Mouse (Mus musculus): ENCODE data around the gene Lrmda. TPM values are rescaled to one million over a fixed set of nuclear protein-coding genes. Genes with fewer than 3 reads are reported as not detected.

The Lrmda gene
- polyA plus RNA-seq, 1 experiment from 2014 or later, result 0.87 TPM

DNA sequence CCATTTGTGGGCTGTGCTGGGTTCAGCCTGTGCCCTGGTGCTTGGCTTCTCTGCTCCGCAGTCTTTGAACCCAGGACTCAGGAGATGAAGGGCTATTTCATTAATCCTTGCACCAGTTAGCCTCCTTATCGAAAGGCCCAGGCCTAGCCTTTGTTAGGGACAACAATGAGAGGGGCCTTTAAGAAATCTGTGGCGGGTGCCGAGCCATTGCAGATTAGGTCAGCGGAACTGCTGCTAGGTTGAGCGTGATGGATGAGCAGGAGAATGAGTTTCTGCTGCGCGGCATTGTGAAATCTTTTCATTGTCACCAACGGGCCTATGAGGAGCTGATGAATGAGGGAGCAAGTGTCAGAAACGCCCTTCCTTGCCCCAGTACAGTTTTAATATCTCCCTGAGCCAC, 475.4 kb downstream of the Lrmda start:
- no peak for ATAC-seq
- no peak overlapping the region for H3K27ac ChIP-seq
- H3K9ac ChIP-seq, result no peak overlapping the region
- H3K4me1 ChIP-seq (replicated peaks), result 0 out of 2 replicates have a peak, but pooled peaks cover 3% of the 10 kb centered on the region
- 56% methylated on average over 10 of the region's 10 CpGs for WGBS
- H3K27me3 ChIP-seq (replicated peaks), result no peaks in the 10 kb centered on the region
- no peak overlapping the region for H3K4me2 ChIP-seq (replicated peaks)
- H3K36me3 ChIP-seq, result no peaks in the 10 kb centered on the region
- H3K9me3 ChIP-seq, result no peaks in the 10 kb centered on the region
- H3K4me3 ChIP-seq (replicated peaks), result no peak overlapping the region

DNA sequence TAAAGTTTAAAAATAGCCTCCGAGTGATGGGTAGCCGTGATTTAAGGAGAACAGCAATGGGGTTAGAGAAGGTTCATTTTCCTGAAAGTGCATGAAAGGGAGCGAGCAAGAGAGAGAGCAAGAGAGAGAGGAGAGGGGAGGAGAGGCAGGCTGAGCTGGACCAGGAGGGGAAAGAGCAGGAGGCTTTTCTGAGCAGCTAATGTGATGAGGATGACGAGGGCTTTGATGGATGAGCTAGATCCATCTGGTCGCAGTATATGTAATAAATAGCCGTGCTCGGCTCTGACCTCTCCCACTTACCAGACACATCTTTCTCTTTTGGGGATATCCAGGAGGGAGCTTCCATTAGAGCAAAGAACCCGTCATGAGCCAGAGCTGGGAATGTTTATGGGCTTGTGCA, 475.8 kb downstream of the Lrmda start:
- WGBS, result 40% methylated on average over 8 of the region's 8 CpGs
- Histone ChIP-seq H3K27me3 (replicated peaks) (no peaks in the 10 kb centered on the region), H3K9ac (no peak overlapping the region), H3K4me2 (replicated peaks) (no peak overlapping the region), H3K36me3 (no peaks in the 10 kb centered on the region), H3K9me3 (no peaks in the 10 kb centered on the region), H3K4me3 (replicated peaks) (no peak overlapping the region), H3K27ac (no peak overlapping the region), H3K4me1 (replicated peaks) (0 out of 2 replicates have a peak, but pooled peaks cover 3% of the 10 kb centered on the region)
- ATAC-seq, result no peak

GRCm38 (mm10) chr14:22497636-22498131, 478.2 kb downstream of the Lrmda start:
- H3K4me2 ChIP-seq (replicated peaks), result no peak overlapping the region

DNA sequence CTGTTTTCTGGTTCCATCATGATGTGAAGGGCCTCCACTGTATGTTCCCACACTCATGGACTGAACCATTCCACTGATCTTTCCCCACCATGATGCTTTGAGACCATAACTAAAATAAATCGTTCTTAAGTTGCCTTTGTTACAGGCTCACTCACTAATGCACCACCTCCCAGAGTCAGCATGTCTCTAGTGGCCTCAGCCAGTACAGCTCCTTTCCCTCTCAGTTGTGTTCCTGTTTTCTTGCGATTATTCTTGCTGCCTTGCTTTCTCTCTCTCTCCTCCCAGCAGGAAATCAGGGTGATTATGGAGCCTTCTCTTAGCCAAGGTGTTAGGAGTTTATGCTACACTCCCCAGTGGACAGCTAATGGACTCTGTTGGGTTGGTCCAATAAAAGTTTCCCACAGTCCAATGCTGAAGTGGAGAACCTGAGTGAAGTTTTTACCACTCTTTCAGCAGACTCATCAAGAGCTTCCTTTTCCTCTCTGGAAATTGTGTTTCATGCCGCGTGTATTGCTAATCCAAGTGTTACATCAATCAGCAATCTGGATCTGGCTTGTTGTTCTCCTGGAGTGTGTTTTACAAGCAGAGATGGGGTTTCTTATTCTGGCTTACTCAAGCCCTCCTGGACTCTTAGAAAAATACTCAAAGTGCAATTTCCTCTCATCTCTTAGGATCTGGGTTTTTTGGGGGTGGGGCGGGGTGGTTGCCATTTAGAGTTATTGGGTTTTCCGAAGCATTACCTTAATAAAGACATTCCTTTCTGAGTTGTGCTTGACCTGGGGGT, 490.4 kb downstream of the Lrmda start:
- no peaks in the 10 kb centered on the region for H3K4me1 ChIP-seq (replicated peaks)
- H3K4me2 ChIP-seq (replicated peaks), result no peak overlapping the region
- no peak overlapping the region for H3K4me3 ChIP-seq (replicated peaks)
- WGBS, result 52% methylated on average over 6 of the region's 6 CpGs
- no peak for ATAC-seq
- no peak overlapping the region for H3K9ac ChIP-seq
- H3K27ac ChIP-seq, result no peak overlapping the region
- no peaks in the 10 kb centered on the region for H3K27me3 ChIP-seq (replicated peaks)
- H3K9me3 ChIP-seq, result no peaks in the 10 kb centered on the region
- no peaks in the 10 kb centered on the region for H3K36me3 ChIP-seq

More at GRCm38 (mm10) chr14:22497636-22498131, 478.2 kb downstream of the Lrmda start:
- Histone ChIP-seq H3K27ac (no peak overlapping the region), H3K36me3 (no peaks in the 10 kb centered on the region), H3K9me3 (no peaks in the 10 kb centered on the region), H3K9ac (no peak overlapping the region), H3K4me3 (replicated peaks) (no peak overlapping the region), H3K4me1 (replicated peaks) (0 out of 2 replicates have a peak, but pooled peaks cover 3% of the 10 kb centered on the region), H3K27me3 (replicated peaks) (no peaks in the 10 kb centered on the region)
- 71% methylated on average over 4 of the region's 4 CpGs for WGBS
- ATAC-seq, result no peak

- Histone ChIP-seq H3K4me1 (replicated peaks) (no peaks in the 10 kb centered on the region), H3K36me3 (no peaks in the 10 kb centered on the region), H3K9ac (no peak overlapping the region), H3K27ac (no peak overlapping the region), H3K4me2 (replicated peaks) (no peak overlapping the region), H3K27me3 (replicated peaks) (no peaks in the 10 kb centered on the region), H3K4me3 (replicated peaks) (no peak overlapping the region), H3K9me3 (no peaks in the 10 kb centered on the region)
- no peak for ATAC-seq
These were observed 490.9 kb downstream of the Lrmda start for GRCm38 (mm10) chr14:22510531-22510785.

GRCm38 (mm10) chr14:22514362-22515084, 495.0 kb downstream of the Lrmda start:
- Histone ChIP-seq H3K27me3 (replicated peaks) (no peaks in the 10 kb centered on the region), H3K27ac (no peak overlapping the region), H3K9ac (no peak overlapping the region), H3K9me3 (no peaks in the 10 kb centered on the region), H3K4me2 (replicated peaks) (no peak overlapping the region), H3K36me3 (no peaks in the 10 kb centered on the region), H3K4me3 (replicated peaks) (no peak overlapping the region), H3K4me1 (replicated peaks) (no peaks in the 10 kb centered on the region)
- WGBS, result 58% methylated on average over 5 of the region's 5 CpGs
- ATAC-seq, result no peak

DNA sequence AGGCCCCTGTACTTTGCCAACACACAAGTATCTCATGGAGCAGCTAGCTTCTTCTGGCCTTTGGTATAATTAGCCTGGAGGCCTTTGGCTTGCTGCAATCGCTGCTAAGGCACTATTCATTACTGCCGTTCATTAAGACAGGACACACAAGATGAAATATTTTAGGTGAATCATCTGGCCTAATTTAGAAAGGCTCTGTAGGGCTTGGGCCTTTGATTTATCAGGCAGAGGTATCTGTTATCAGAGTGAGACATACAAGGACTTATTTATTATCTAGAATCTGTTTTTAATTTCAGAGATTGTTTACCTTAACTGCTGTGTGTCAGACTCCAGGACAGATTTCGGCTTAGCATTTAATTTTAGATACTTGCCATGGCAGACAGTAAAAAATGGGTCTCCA, 511.2 kb downstream of the Lrmda start:
- no peak overlapping the region for H3K4me2 ChIP-seq (replicated peaks)
- H3K27ac ChIP-seq, result no peak overlapping the region
- H3K27me3 ChIP-seq (replicated peaks), result no peaks in the 10 kb centered on the region
- H3K9ac ChIP-seq, result no peak overlapping the region
- no peaks in the 10 kb centered on the region for H3K4me1 ChIP-seq (replicated peaks)
- no peaks in the 10 kb centered on the region for H3K9me3 ChIP-seq
- ATAC-seq, result no peak
- 59% methylated on average over 3 of the region's 3 CpGs for WGBS
- H3K4me3 ChIP-seq (replicated peaks), result no peak overlapping the region
- no peaks in the 10 kb centered on the region for H3K36me3 ChIP-seq

DNA sequence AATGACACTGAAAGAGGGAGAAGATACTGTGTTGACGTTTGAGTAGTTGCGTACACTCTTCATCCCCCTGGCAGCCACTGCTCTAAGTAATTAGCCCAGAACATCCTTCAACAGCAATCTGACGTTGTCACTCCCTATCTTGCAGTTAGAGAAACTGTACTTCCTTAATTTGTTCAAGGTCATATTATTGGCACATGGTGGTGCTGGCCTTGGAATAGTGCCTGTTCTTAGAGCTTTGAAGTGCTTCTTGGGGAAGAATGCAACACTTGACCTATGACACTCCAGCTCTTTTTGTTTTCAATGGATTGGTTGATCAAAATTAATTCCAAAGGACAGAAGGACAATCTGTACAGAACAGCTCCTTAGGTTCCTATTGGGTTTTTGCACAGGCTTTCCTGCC, 514.0 kb downstream of the Lrmda start:
- Histone ChIP-seq H3K27ac (no peak overlapping the region), H3K9me3 (no peaks in the 10 kb centered on the region), H3K4me2 (replicated peaks) (no peak overlapping the region), H3K9ac (no peak overlapping the region), H3K36me3 (no peaks in the 10 kb centered on the region), H3K4me1 (replicated peaks) (no peaks in the 10 kb centered on the region), H3K27me3 (replicated peaks) (no peaks in the 10 kb centered on the region), H3K4me3 (replicated peaks) (no peak overlapping the region)
- 71% methylated on average over 3 of the region's 3 CpGs for WGBS
- ATAC-seq, result no peak

- no peak overlapping the region for H3K4me3 ChIP-seq (replicated peaks)
- H3K36me3 ChIP-seq, result no peaks in the 10 kb centered on the region
- ATAC-seq, result no peak
- H3K27me3 ChIP-seq (replicated peaks), result no peaks in the 10 kb centered on the region
- WGBS, result 51% methylated on average over 8 of the region's 8 CpGs
- no peak overlapping the region for H3K4me2 ChIP-seq (replicated peaks)
- H3K4me1 ChIP-seq (replicated peaks), result no peaks in the 10 kb centered on the region
- H3K27ac ChIP-seq, result no peak overlapping the region
- no peak overlapping the region for H3K9ac ChIP-seq
- no peaks in the 10 kb centered on the region for H3K9me3 ChIP-seq
These were observed 526.6 kb downstream of the Lrmda start for GRCm38 (mm10) chr14:22545887-22546675.

- Histone ChIP-seq H3K9ac (no peak overlapping the region), H3K4me2 (replicated peaks) (no peak overlapping the region), H3K27me3 (replicated peaks) (no peaks in the 10 kb centered on the region), H3K36me3 (no peaks in the 10 kb centered on the region), H3K4me1 (replicated peaks) (no peaks in the 10 kb centered on the region), H3K4me3 (replicated peaks) (no peak overlapping the region), H3K27ac (no peak overlapping the region), H3K9me3 (no peaks in the 10 kb centered on the region)
- ATAC-seq, result no peak
- WGBS, result 75% methylated on average over 4 of the region's 4 CpGs
These were observed 527.1 kb downstream of the Lrmda start for GRCm38 (mm10) chr14:22546676-22546984.

- Histone ChIP-seq H3K9ac (no peak overlapping the region), H3K4me1 (replicated peaks) (no peaks in the 10 kb centered on the region), H3K9me3 (no peaks in the 10 kb centered on the region), H3K4me3 (replicated peaks) (no peak overlapping the region), H3K27ac (no peak overlapping the region), H3K4me2 (replicated peaks) (no peak overlapping the region), H3K27me3 (replicated peaks) (no peaks in the 10 kb centered on the region), H3K36me3 (no peaks in the 10 kb centered on the region)
- ATAC-seq, result no peak
- WGBS, result 31% methylated on average over 2 of the region's 2 CpGs
These were observed 528.8 kb downstream of the Lrmda start for GRCm38 (mm10) chr14:22548286-22548685.

GRCm38 (mm10) chr14:22549166-22549565, 529.7 kb downstream of the Lrmda start:
- H3K4me3 ChIP-seq (replicated peaks), result no peak overlapping the region
- no peaks in the 10 kb centered on the region for H3K27me3 ChIP-seq (replicated peaks)
- H3K4me1 ChIP-seq (replicated peaks), result no peaks in the 10 kb centered on the region
- no peak overlapping the region for H3K27ac ChIP-seq
- WGBS, result 89% methylated on average over 2 of the region's 2 CpGs
- no peaks in the 10 kb centered on the region for H3K9me3 ChIP-seq
- H3K9ac ChIP-seq, result no peak overlapping the region
- no peaks in the 10 kb centered on the region for H3K36me3 ChIP-seq
- H3K4me2 ChIP-seq (replicated peaks), result no peak overlapping the region
- ATAC-seq, result no peak

All from intestine, embryonic 15.5 days (tissue).